8 mouse cellular contexts compared by ENCODE assay signal in the genomic region with DNA sequence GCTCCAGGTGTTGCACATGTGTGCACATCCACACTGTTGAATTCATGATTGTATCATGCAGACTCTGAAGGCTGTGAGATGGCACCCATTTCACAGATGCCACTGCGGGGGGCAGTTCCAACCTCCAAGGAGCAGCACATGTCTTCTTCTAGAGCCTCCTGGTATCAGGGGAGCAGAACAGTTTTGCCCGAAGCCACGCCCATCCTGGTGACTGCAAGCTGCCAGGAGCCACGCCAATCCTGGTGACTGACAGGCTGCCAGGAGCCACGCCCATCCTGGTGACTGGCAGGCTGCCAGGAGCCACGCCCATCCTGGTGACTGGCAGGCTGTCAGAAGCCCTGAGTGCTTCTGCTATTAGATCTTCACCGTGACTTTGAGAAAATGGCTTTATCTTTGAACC.
DNase-seq lines count a peak whose midpoint lies in the region; ATAC-seq lines count a peak whose summit lies in the region.

No protein-coding gene starts in this region.

- peak; percentile 9 for DNase-seq in kidney, adult 9 months
- no peak for DNase-seq in kidney, adult 11 months
- peak; percentile 19 for DNase-seq in T-cell, adult 2 months (ENCODE audit: low spot score)
- peak; percentile 29 to 30 for DNase-seq in heart, postnatal 10 days
- DNase-seq in cerebellum, postnatal 36 days: no peak
- no peak for DNase-seq in gastrocnemius, postnatal 4 days (ENCODE audit: low spot score in 2 of 2)
- DNase-seq in yolk sac, embryonic 10.5 days (ENCODE audit: low spot score): no peak

- intact Hi-C loops in heart, postnatal 10 days (cut with DNase I): no loop called here

- peak; percentile 80 for ATAC-seq in megakaryocyte, adult 5-6 weeks (ENCODE audit: poor library complexity, severe bottlenecking)

Comparison
In these comparisons a context has a peak if more than half of its experiments do, and no peak if none do; other contexts are left out.
1. DNase-seq: peak in kidney, adult 9 months (single experiment), T-cell, adult 2 months (single experiment) and heart, postnatal 10 days (2 of 2); none in kidney, adult 11 months (single experiment), cerebellum, postnatal 36 days (0 of 2), gastrocnemius, postnatal 4 days (0 of 2) and yolk sac, embryonic 10.5 days (single experiment).